Mouse (Mus musculus) liver, embryonic 14.5 days (tissue): ENCODE results near the gene Ptprd.

Source experiments
- CTCF ChIP-seq: IDR thresholded peaks from 2 replicates; pipeline ENCODE4 v1.5.1; 2016; ENCODE audit warnings: antibody characterized with exemption, low read depth, control low read depth
- EP300 ChIP-seq: IDR thresholded peaks from 2 replicates; pipeline ENCODE4 v1.6.1; 2016; ENCODE audit warnings: antibody characterized with exemption, low read depth

GRCm38 (mm10) chr4:77763790-77764189 lies 448.0 kb downstream of the Ptprd start:
- TF ChIP-seq CTCF = no peak
- TF ChIP-seq EP300 = no peak
